ENCODE assay signal across 24 mouse cellular contexts in genomic region chr6:6134935-6135334, GRCm38 (mm10).
DNase-seq lines count a peak whose midpoint lies in the region; ATAC-seq and TF ChIP-seq lines count a peak whose summit lies in the region.
"Had no signal": no experiment of that assay in that cellular context is flagged by ENCODE, and none has a peak within 500 bp of the region (broad histone marks: within the 10 kb centered on the region; RNA-seq: fewer than 3 reads in every experiment).

No protein-coding gene starts in this region.

- H3K4me2 ChIP-seq in kidney, postnatal 0 days (ENCODE audit: low read length) = no peak overlapping the region
- H3K4me2 ChIP-seq: embryonic facial prominence, embryonic 15.5 days; heart, embryonic 12.5 days; hindbrain, embryonic 13.5 days; liver, embryonic 15.5 days; lung, embryonic 15.5 days; midbrain, embryonic 13.5 days; neural tube, embryonic 13.5 days had no signal

- no peak for TF ChIP-seq CTCF in lung, adult 2 months (IDR thresholded peaks at IDR 0.05; ENCODE audit: insufficient read depth, low read length)
- peak; percentile 22; the same call in 1 of the 2 replicates for TF ChIP-seq CTCF in kidney, postnatal 0 days (IDR thresholded peaks at IDR 0.05; ENCODE audit: low read depth)

- ATAC-seq in kidney, postnatal 0 days (replicated peaks; ENCODE audit: low FRiP score, low read depth) = peak; percentile 95
- ATAC-seq: forebrain, embryonic 14.5 days; midbrain, embryonic 13.5 days had no signal

- WGBS in lung, adult 2 months = 84% methylated on average over 4 of the region's 4 CpGs
- WGBS in kidney, postnatal 0 days = 57% methylated on average over 4 of the region's 4 CpGs
- 93% methylated on average over 4 of the region's 4 CpGs for WGBS in limb, embryonic 10.5 days

- H3K4me1 ChIP-seq in lung, adult 2 months (ENCODE audit: control insufficient read depth, insufficient read depth, low read length) = no peaks in the 10 kb centered on the region
- no peaks in the 10 kb centered on the region for H3K4me1 ChIP-seq in kidney, postnatal 0 days (replicated peaks; ENCODE audit: insufficient read depth, low read length)
- no peaks in the 10 kb centered on the region for H3K4me1 ChIP-seq in limb, embryonic 10.5 days
- H3K4me1 ChIP-seq: embryonic facial prominence, embryonic 10.5 days; embryonic facial prominence, embryonic 15.5 days; hindbrain, embryonic 13.5 days; liver, embryonic 15.5 days; lung, embryonic 15.5 days; midbrain, embryonic 13.5 days; neural tube, embryonic 13.5 days had no signal

- no peak overlapping the region for H3K9ac ChIP-seq in kidney, postnatal 0 days (ENCODE audit: low read depth, low read length)
- H3K9ac ChIP-seq: embryonic facial prominence, embryonic 15.5 days; heart, embryonic 12.5 days; hindbrain, embryonic 13.5 days; liver, embryonic 15.5 days; lung, embryonic 15.5 days; midbrain, embryonic 13.5 days; neural tube, embryonic 13.5 days had no signal

- no peak for TF ChIP-seq POLR2A in lung, adult 2 months (IDR thresholded peaks at IDR 0.05; ENCODE audit: borderline replicate concordance, extremely low read depth, low read depth, low read length)

- H3K27ac ChIP-seq in kidney, postnatal 0 days = 0 out of 2 replicates have a peak overlapping the region, but pooled peaks have one; percentile 1
- no peak overlapping the region for H3K27ac ChIP-seq in limb, embryonic 10.5 days
- H3K27ac ChIP-seq: embryonic facial prominence, embryonic 10.5 days; embryonic facial prominence, embryonic 15.5 days; hindbrain, embryonic 13.5 days; liver, embryonic 15.5 days; lung, embryonic 15.5 days; midbrain, embryonic 13.5 days; neural tube, embryonic 13.5 days had no signal

- no peaks in the 10 kb centered on the region for H3K27me3 ChIP-seq in kidney, postnatal 0 days (ENCODE audit: insufficient read depth, low read length)
- no peaks in the 10 kb centered on the region for H3K27me3 ChIP-seq in limb, embryonic 10.5 days (ENCODE audit: low read depth, poor library complexity, severe bottlenecking)
- H3K27me3 ChIP-seq: embryonic facial prominence, embryonic 15.5 days; heart, embryonic 12.5 days; hindbrain, embryonic 13.5 days; liver, embryonic 15.5 days; lung, embryonic 15.5 days; midbrain, embryonic 13.5 days; neural tube, embryonic 13.5 days had no signal

- H3K36me3 ChIP-seq in kidney, postnatal 0 days (ENCODE audit: insufficient read depth, low read length) = no peaks in the 10 kb centered on the region
- H3K36me3 ChIP-seq in limb, embryonic 10.5 days = peaks cover 30% of the 10 kb centered on the region
- H3K36me3 ChIP-seq: embryonic facial prominence, embryonic 15.5 days; hindbrain, embryonic 13.5 days; neural tube, embryonic 13.5 days had no signal

- no peaks in the 10 kb centered on the region for H3K9me3 ChIP-seq in kidney, postnatal 0 days (replicated peaks; ENCODE audit: low read length)
- 0 out of 2 replicates have a peak, but pooled peaks cover 2% of the 10 kb centered on the region for H3K9me3 ChIP-seq in limb, embryonic 10.5 days (replicated peaks)
- H3K9me3 ChIP-seq: embryonic facial prominence, embryonic 15.5 days; hindbrain, embryonic 13.5 days; liver, embryonic 15.5 days; lung, embryonic 15.5 days had no signal

- no peak overlapping the region for H3K4me3 ChIP-seq in lung, adult 2 months (replicated peaks; ENCODE audit: extremely low read depth, low read depth, low read length)
- H3K4me3 ChIP-seq in kidney, postnatal 0 days (replicated peaks; ENCODE audit: low read depth, low read length) = no peak overlapping the region
- no peak overlapping the region for H3K4me3 ChIP-seq in limb, embryonic 10.5 days
- H3K4me3 ChIP-seq: embryonic facial prominence, embryonic 10.5 days; embryonic facial prominence, embryonic 15.5 days; heart, embryonic 12.5 days; hindbrain, embryonic 13.5 days; liver, embryonic 15.5 days; lung, embryonic 15.5 days; midbrain, embryonic 13.5 days; neural tube, embryonic 13.5 days had no signal

- DNase-seq in lung, postnatal 36 days = peak; percentile 13
- DNase-seq in lung, adult 2 months = no peak
- DNase-seq in kidney, adult 8-10 months = peak; percentile 74 to 83
- peak; percentile 25 for DNase-seq in kidney, postnatal 0 days (ENCODE audit: low spot score)
- DNase-seq in kidney, postnatal 4 days = peak; percentile 38 to 46
- DNase-seq in urinary bladder, adult 18-20 months (ENCODE audit: low spot score in 2 of 2) = no peak
- no peak for DNase-seq in right cerebral cortex, postnatal 4 days
- DNase-seq in limb, embryonic 10.5 days (ENCODE audit: low spot score) = no peak
- DNase-seq: adrenal gland, adult 8-10 months; cerebellum, adult 2 months; cerebellum, postnatal 25 days; gastrocnemius, postnatal 25 days; heart, adult 18-20 months; heart, postnatal 4 days; thymus, postnatal 14 days had no signal

Comparison
In these comparisons a context has a peak if more than half of its experiments do, and no peak if none do; other contexts are left out.
1. DNase-seq: peak in lung, postnatal 36 days (single experiment), kidney, adult 8-10 months (2 of 2), kidney, postnatal 0 days (single experiment) and kidney, postnatal 4 days (2 of 2); none in lung, adult 2 months (single experiment), urinary bladder, adult 18-20 months (0 of 2), right cerebral cortex, postnatal 4 days (single experiment) and limb, embryonic 10.5 days (single experiment).